ENCODE assay signal across 9 mouse cellular contexts in genomic region chr14:62292166-62292487, GRCm38 (mm10). TPM values are rescaled to one million over a fixed set of nuclear protein-coding genes. Genes with fewer than 3 reads are reported as not detected.
A peak's percentile ranks its signal among the peaks of the same experiment; 100 is the strongest.
DNase-seq lines count a peak whose midpoint lies in the region; ATAC-seq lines count a peak whose summit lies in the region.
"Had no signal": no experiment of that assay in that cellular context is flagged by ENCODE, and none has a peak within 500 bp of the region (broad histone marks: within the 10 kb centered on the region; RNA-seq: fewer than 3 reads in every experiment).

No protein-coding gene starts in this region.

- no peaks in the 10 kb centered on the region for H3K27me3 ChIP-seq in lung, embryonic 16.5 days (ENCODE audit: control insufficient read depth, insufficient read depth, low read depth, low read length)
- H3K27me3 ChIP-seq in forebrain, embryonic 13.5 days: no peaks in the 10 kb centered on the region
- H3K27me3 ChIP-seq in limb, embryonic 10.5 days (ENCODE audit: low read depth, poor library complexity, severe bottlenecking): peaks cover 60% of the 10 kb centered on the region
- H3K27me3 ChIP-seq in neural tube, embryonic 15.5 days (replicated peaks): no peaks in the 10 kb centered on the region

- DNase-seq in lung, adult 18-20 months: no peak
- no peak for DNase-seq in limb, embryonic 10.5 days (ENCODE audit: low spot score)
- no peak for DNase-seq in right cerebral cortex, postnatal 25 days
- no peak for DNase-seq in layer of hippocampus, adult 8-10 months (ENCODE audit: low spot score in 2 of 2)
- no peak for DNase-seq in adrenal gland, postnatal 14 days

- no peak overlapping the region for H3K27ac ChIP-seq in lung, embryonic 16.5 days (ENCODE audit: low read length)
- H3K27ac ChIP-seq in forebrain, embryonic 13.5 days: peak overlapping the region; percentile 60; the same call in 1 of the 2 replicates
- H3K27ac ChIP-seq in limb, embryonic 10.5 days: peak overlapping the region; percentile 75
- H3K27ac ChIP-seq in neural tube, embryonic 15.5 days (replicated peaks): peak overlapping the region; percentile 66; the same call in 1 of the 2 replicates

- no peak for ATAC-seq in lung, embryonic 16.5 days (ENCODE audit: low read depth)
- ATAC-seq in forebrain, embryonic 13.5 days: no peak
- no peak for ATAC-seq in neural tube, embryonic 15.5 days (ENCODE audit: low FRiP score)

- WGBS in lung, embryonic 16.5 days: 39% methylated on average over 5 of the region's 7 CpGs
- WGBS in forebrain, embryonic 13.5 days: 55% methylated on average over 7 of the region's 7 CpGs
- 43% methylated on average over 7 of the region's 7 CpGs for WGBS in limb, embryonic 10.5 days
- 34% methylated on average over 4 of the region's 7 CpGs for WGBS in neural tube, embryonic 15.5 days

- H3K4me2 ChIP-seq in lung, embryonic 16.5 days (ENCODE audit: low read depth, low read length): peak overlapping the region; percentile 100
- peak overlapping the region; percentile 97 for H3K4me2 ChIP-seq in forebrain, embryonic 13.5 days
- H3K4me2 ChIP-seq in neural tube, embryonic 15.5 days: peak overlapping the region; percentile 99

- H3K9me3 ChIP-seq in lung, embryonic 16.5 days (ENCODE audit: control insufficient read depth, low read length): no peaks in the 10 kb centered on the region
- no peaks in the 10 kb centered on the region for H3K9me3 ChIP-seq in forebrain, embryonic 13.5 days (replicated peaks)
- H3K9me3 ChIP-seq in limb, embryonic 10.5 days (replicated peaks): no peaks in the 10 kb centered on the region
- H3K9me3 ChIP-seq in neural tube, embryonic 15.5 days (replicated peaks): no peaks in the 10 kb centered on the region

- H3K36me3 ChIP-seq in lung, embryonic 16.5 days (ENCODE audit: control insufficient read depth, insufficient read depth, low read length): no peaks in the 10 kb centered on the region
- no peaks in the 10 kb centered on the region for H3K36me3 ChIP-seq in forebrain, embryonic 13.5 days (ENCODE audit: poor library complexity, severe bottlenecking)
- no peaks in the 10 kb centered on the region for H3K36me3 ChIP-seq in limb, embryonic 10.5 days
- no peaks in the 10 kb centered on the region for H3K36me3 ChIP-seq in neural tube, embryonic 15.5 days

- peak overlapping the region; percentile 75 for H3K9ac ChIP-seq in lung, embryonic 16.5 days (ENCODE audit: low read length)
- peak overlapping the region; percentile 85 for H3K9ac ChIP-seq in forebrain, embryonic 13.5 days
- H3K9ac ChIP-seq in neural tube, embryonic 15.5 days (replicated peaks): peak overlapping the region; percentile 69

- H3K4me1 ChIP-seq in lung, embryonic 16.5 days (replicated peaks; ENCODE audit: control insufficient read depth, insufficient read depth, low read length): peaks cover 10% of the 10 kb centered on the region
- H3K4me1 ChIP-seq in forebrain, embryonic 13.5 days: peaks cover 18% of the 10 kb centered on the region
- peaks cover 20% of the 10 kb centered on the region for H3K4me1 ChIP-seq in limb, embryonic 10.5 days
- H3K4me1 ChIP-seq in neural tube, embryonic 15.5 days: peaks cover 21% of the 10 kb centered on the region

- peak overlapping the region; percentile 55 for H3K4me3 ChIP-seq in lung, embryonic 16.5 days (ENCODE audit: low read length)
- peak overlapping the region; percentile 63 for H3K4me3 ChIP-seq in forebrain, embryonic 13.5 days
- peak overlapping the region; percentile 58 for H3K4me3 ChIP-seq in limb, embryonic 10.5 days
- peak overlapping the region; percentile 62 for H3K4me3 ChIP-seq in neural tube, embryonic 15.5 days (replicated peaks)
- H3K4me3 ChIP-seq: erythroblast, embryonic 14.5 days had no signal

RNA-seq across cellular contexts. Expression of gene Rnaseh2b, which starts 0.3 kb away (rescaled TPM):
- polyA plus RNA-seq in lung, embryonic 16.5 days (2015; fragmentation: Nextera tagmentation; extraction: Ambion mirVana): 57.5 and 60.5 TPM in 2 replicates
- polyA plus RNA-seq in forebrain, embryonic 13.5 days (2015; fragmentation: Nextera tagmentation; extraction: Ambion mirVana): 80.0 and 102 TPM in 2 replicates
- polyA plus RNA-seq in limb, embryonic 10.5 days (2016; fragmentation: Nextera tagmentation; extraction: Ambion mirVana): 53.0 and 56.4 TPM in 2 replicates
- 25.8 and 37.8 TPM in 2 replicates for polyA plus RNA-seq in neural tube, embryonic 15.5 days (2015; fragmentation: Nextera tagmentation; extraction: Ambion mirVana)
- total RNA-seq in layer of hippocampus, adult 8-10 months (2022): 10 to 100 TPM in 3 of 4 experiments, 1 to 10 TPM in 1; 9.2 to 16.8 (median 12.6) TPM
- total RNA-seq in adrenal gland, postnatal 14 days (2021): 20.0 and 21.6 TPM in 2 replicates

RNA-seq across cellular contexts. Expression of gene Dleu7, which starts 0.7 kb away (rescaled TPM):
- 0.54 and 0.60 TPM in 2 replicates for polyA plus RNA-seq in lung, embryonic 16.5 days (2015; fragmentation: Nextera tagmentation; extraction: Ambion mirVana)
- polyA plus RNA-seq in forebrain, embryonic 13.5 days (2015; fragmentation: Nextera tagmentation; extraction: Ambion mirVana): 17.4 and 20.4 TPM in 2 replicates
- polyA plus RNA-seq in limb, embryonic 10.5 days (2016; fragmentation: Nextera tagmentation; extraction: Ambion mirVana): 0.23 and 0.53 TPM in 2 replicates
- polyA plus RNA-seq in neural tube, embryonic 15.5 days (2015; fragmentation: Nextera tagmentation; extraction: Ambion mirVana): 13.6 and 19.9 TPM in 2 replicates
- total RNA-seq in layer of hippocampus, adult 8-10 months (2022): 1 to 10 TPM; 5.2 to 7.4 (median 5.9) TPM
- total RNA-seq in adrenal gland, postnatal 14 days (2021): not detected in 2 replicates
- polyA plus RNA-seq: erythroblast, embryonic 14.5 days had no signal
